Mouse (Mus musculus) stomach, postnatal 0 days (tissue): ENCODE data around the gene Zfp987. TPM values are rescaled to one million over a fixed set of nuclear protein-coding genes. Genes with fewer than 3 reads are reported as not detected.
A peak's percentile ranks its signal among the peaks of the same experiment; 100 is the strongest.
"Not testable (repeated sequence)": the region's sequence is repeated elsewhere in the genome, so short reads cannot be mapped to it uniquely, and the experiment has no call there.

ENCODE experiments used
- ATAC-seq: fragments of 200-750 bp; cut with Nextera tagmentation; 2 replicates; pipeline ENCODE4 v1.8.0; 2017; ENCODE audit not compliant: low FRiP score, low TSS enrichment
- DNase-seq: peaks from one replicate; pipeline ENCODE4 v3.0.0-alpha.2; 2016; ENCODE audit warnings: low spot score
- H3K27ac ChIP-seq: fragments of 300-500 bp; sonication (generic); replicated peaks from 2 replicates; pipeline ENCODE4 v1.5.1; 2014; ENCODE audit warnings: mild to moderate bottlenecking, control low read depth
- H3K27me3 ChIP-seq: fragments of 300-500 bp; sonication (generic); 2 replicates; pipeline ENCODE4 v1.6.1; 2014; ENCODE audit warnings: low read length; ENCODE audit not compliant: control insufficient read depth, insufficient read depth
- H3K36me3 ChIP-seq: fragments of 300-500 bp; sonication (generic); 2 replicates; pipeline ENCODE4 v1.6.1; 2014; ENCODE audit warnings: low read length, mixed read lengths; ENCODE audit not compliant: control insufficient read depth, insufficient read depth
- H3K4me1 ChIP-seq: fragments of 300-500 bp; sonication (generic); replicated peaks from 2 replicates; pipeline ENCODE4 v1.6.1; 2014; ENCODE audit warnings: antibody characterized with exemption; ENCODE audit not compliant: control insufficient read depth, insufficient read depth
- H3K4me2 ChIP-seq: fragments of 300-500 bp; sonication (generic); replicated peaks from 2 replicates; pipeline ENCODE4 v1.6.1; 2014; ENCODE audit warnings: low read depth, mild to moderate bottlenecking, control low read depth, moderate library complexity
- H3K4me3 ChIP-seq: fragments of 300-500 bp; sonication (generic); 2 replicates; pipeline ENCODE4 v1.5.1; 2014; ENCODE audit warnings: low read depth, low read length, control low read depth
- H3K9ac ChIP-seq: fragments of 300-500 bp; sonication (generic); 2 replicates; pipeline ENCODE4 v1.6.1; 2014; ENCODE audit warnings: mild to moderate bottlenecking, low read length, control low read depth, mixed read lengths
- H3K9me3 ChIP-seq: fragments of 300-500 bp; sonication (generic); 2 replicates; pipeline ENCODE4 v1.6.1; 2016; ENCODE audit warnings: low read length; ENCODE audit not compliant: control insufficient read depth
- WGBS: fragments of 180-500 bp; shearing (Covaris S2); extraction: QIAGEN DNeasy Blood & Tissue Kit; methylation state at CpG from one replicate; pipeline ENCODE4 v1.1.7; 2014; 5-methylcytosine and 5-hydroxymethylcytosine counted together
- polyA plus RNA-seq: library from polyadenylated mRNA; unstranded; fragments of >200 nt; fragmentation: Nextera tagmentation; extraction: Ambion mirVana; gene quantifications from 2 replicates; pipeline ENCODE4 v1.2.1, GENCODE M21; 2015

The Zfp987 gene
- polyA plus RNA-seq, 1 experiment from 2014 or later: 0.08 TPM

GRCm38 (mm10) chr4:146167202-146167832, 70.2 kb downstream of the Zfp987 start:
- 74% methylated on average over 3 of the region's 3 CpGs for WGBS
- peak; percentile 38; the same call in 1 of the 2 replicates for ATAC-seq

GRCm38 (mm10) chr4:146167879-146168532, 70.9 kb downstream of the Zfp987 start:
- not testable (repeated sequence) for H3K9ac ChIP-seq, DNase-seq, H3K9me3 ChIP-seq, H3K27ac ChIP-seq, H3K4me2 ChIP-seq, H3K36me3 ChIP-seq, H3K4me3 ChIP-seq, H3K4me1 ChIP-seq, H3K27me3 ChIP-seq
- peak; percentile 54 for ATAC-seq
- WGBS: 79% methylated on average over 10 of the region's 10 CpGs

More at GRCm38 (mm10) chr4:146167202-146167832, 70.2 kb downstream of the Zfp987 start:
- not testable (repeated sequence) for H3K27ac ChIP-seq, H3K9ac ChIP-seq, H3K4me2 ChIP-seq, H3K4me3 ChIP-seq, H3K4me1 ChIP-seq, H3K27me3 ChIP-seq, H3K36me3 ChIP-seq, H3K9me3 ChIP-seq, DNase-seq

DNA sequence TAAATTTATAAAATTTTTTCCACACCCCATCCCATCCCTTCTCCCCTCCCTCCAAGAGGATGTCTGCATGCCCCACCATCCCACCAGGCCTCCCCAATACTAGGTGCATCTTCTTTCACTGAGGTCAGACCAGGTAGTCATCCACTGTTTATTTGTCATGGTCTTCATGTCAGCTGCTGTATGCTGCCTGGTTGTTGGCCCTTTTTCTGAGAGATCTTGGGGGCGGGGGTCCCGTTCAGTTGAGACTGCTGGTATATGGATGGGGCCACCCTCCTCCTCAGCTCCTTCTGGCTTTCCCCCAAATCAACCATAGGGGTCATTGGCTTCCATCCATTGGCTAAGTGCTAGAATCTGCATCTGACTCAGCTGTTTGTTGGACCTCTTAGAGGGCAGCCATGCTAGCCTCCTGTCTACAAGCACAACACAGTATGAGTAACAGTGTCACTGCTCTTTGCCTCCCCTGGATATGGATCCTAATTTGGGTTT, 71.7 kb downstream of the Zfp987 start:
- peak; percentile 82 for ATAC-seq
- not testable (repeated sequence) for H3K4me3 ChIP-seq, H3K27me3 ChIP-seq, H3K4me1 ChIP-seq, H3K27ac ChIP-seq, H3K36me3 ChIP-seq, H3K4me2 ChIP-seq, DNase-seq, H3K9me3 ChIP-seq, H3K9ac ChIP-seq
- WGBS: no CpG with 5 or more reads among the region's 2 CpGs

- not testable (repeated sequence) for H3K36me3 ChIP-seq, H3K4me1 ChIP-seq, H3K9me3 ChIP-seq, H3K4me3 ChIP-seq, H3K27me3 ChIP-seq, H3K27ac ChIP-seq, H3K9ac ChIP-seq, H3K4me2 ChIP-seq
- peak; percentile 20 for DNase-seq
- peak; percentile 80 for ATAC-seq
- 56% methylated on average over 3 of the region's 4 CpGs for WGBS
Measured at GRCm38 (mm10) chr4:146173378-146174226, 76.5 kb downstream of the Zfp987 start.

Other genes with a start within 250 kb of the Zfp987 start
- not detected in 2 replicates for gene Zfp986, start 228.5 kb upstream of the Zfp987 start, polyA plus RNA-seq
- gene Zfp600, start 59.5 kb downstream of the Zfp987 start, polyA plus RNA-seq: not detected in 2 replicates